ENCODE assay signal across 32 mouse cellular contexts in the genomic region with DNA sequence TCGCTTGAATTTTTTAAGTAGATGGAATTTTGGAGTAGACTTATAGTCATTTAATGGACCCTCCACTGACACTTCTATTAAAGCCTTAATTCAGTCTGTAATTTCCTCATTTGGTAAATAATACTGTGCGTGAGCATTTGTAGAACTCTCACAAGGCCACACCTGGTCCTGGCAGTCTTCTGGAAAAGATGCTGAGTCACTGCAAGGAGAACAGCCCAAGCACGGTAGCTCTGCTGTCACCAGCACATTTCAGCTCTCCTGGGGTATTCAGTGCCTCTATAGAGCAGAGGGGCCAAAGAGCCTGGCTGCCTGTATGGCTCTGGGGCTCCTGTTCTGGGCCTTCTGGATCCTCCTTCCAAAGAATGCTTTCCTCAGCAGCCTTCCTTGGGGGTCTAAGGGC. TPM values are rescaled to one million over a fixed set of nuclear protein-coding genes. Genes with fewer than 3 reads are reported as not detected.
A peak's percentile ranks its signal among the peaks of the same experiment; 100 is the strongest.
DNase-seq lines count a peak whose midpoint lies in the region; ATAC-seq and TF ChIP-seq lines count a peak whose summit lies in the region.
"Had no signal": no experiment of that assay in that cellular context is flagged by ENCODE, and none has a peak within 500 bp of the region (broad histone marks: within the 10 kb centered on the region; RNA-seq: fewer than 3 reads in every experiment).

No protein-coding gene starts in this region.

- TF ChIP-seq POLR2A in CH12.LX (IDR thresholded peaks at IDR 0.05; ENCODE audit: low read depth, low read length): no peak

- H3K27me3 ChIP-seq in CH12.LX (replicated peaks): no peaks in the 10 kb centered on the region
- H3K27me3 ChIP-seq in forebrain, embryonic 11.5 days (ENCODE audit: control insufficient read depth, insufficient read depth, low read length): no peaks in the 10 kb centered on the region
- H3K27me3 ChIP-seq: forebrain, embryonic 13.5 days; heart, embryonic 15.5 days; hindbrain, embryonic 12.5 days; intestine, embryonic 15.5 days; limb, embryonic 13.5 days; lung, embryonic 15.5 days; neural tube, embryonic 12.5 days; Patski had no signal

- DNase-seq in A20 (ENCODE audit: low read depth, low spot score) (peak; percentile 51), CH12.LX (ENCODE audit: extremely low read depth) (peak; percentile 27), R1 (ENCODE audit: low read depth, low spot score) (peak; percentile 36)
- no peak for DNase-seq in thymus, adult 18-20 months
- no peak for DNase-seq in forebrain, embryonic 11.5 days (ENCODE audit: low spot score)
- no peak for DNase-seq in urinary bladder, postnatal 14 days (ENCODE audit: low spot score)
- DNase-seq: adrenal gland, adult 8-10 months; cerebellum, adult 8-10 months; cerebellum, postnatal 25 days; gastrocnemius, postnatal 10 days; heart, postnatal 36 days; kidney, adult 2 months; kidney, postnatal 36 days; lung, postnatal 36 days; right cerebral cortex, adult 18-20 months; spleen, adult 18-20 months had no signal

- in situ Hi-C loops in CH12.LX (cut with MboI; ENCODE audit: low pct_ligation_motif_present, low pct_unique_long_range_greater_than_20kb, low sequenced_read_pairs): no loop called here

- no peak overlapping the region for H3K4me3 ChIP-seq in CH12.LX (replicated peaks in 1 of 3; ENCODE audit: low read depth in 2 of 3, low read length in 2 of 3, poor library complexity in 1 of 3)
- H3K4me3 ChIP-seq in forebrain, embryonic 11.5 days (ENCODE audit: low read depth, low read length): no peak overlapping the region
- H3K4me3 ChIP-seq: forebrain, embryonic 13.5 days; heart, embryonic 10.5 days; heart, embryonic 15.5 days; hindbrain, embryonic 12.5 days; intestine, embryonic 15.5 days; layer of hippocampus, adult 2 months; left cerebral cortex, adult 2 months; limb, embryonic 13.5 days; lung, embryonic 15.5 days; neural tube, embryonic 12.5 days had no signal

- TF ChIP-seq EP300 in CH12.LX (IDR thresholded peaks at IDR 0.05; ENCODE audit: low read length): no peak

- TF ChIP-seq RAD21 in CH12.LX (IDR thresholded peaks at IDR 0.05; ENCODE audit: low read depth, low read length): no peak

- dilution Hi-C loops in CH12.LX (cut with MboI; ENCODE audit: extremely low pct_ligation_motif_present, extremely low pct_unique_long_range_greater_than_20kb, low sequenced_read_pairs): no loop called here

- no peaks in the 10 kb centered on the region for H3K79me2 ChIP-seq in CH12.LX (replicated peaks; ENCODE audit: control insufficient read depth, extremely low read depth, insufficient read depth, poor library complexity, severe bottlenecking)

- H3K27ac ChIP-seq in CH12.LX (ENCODE audit: insufficient read depth, low read depth): no peak overlapping the region
- H3K27ac ChIP-seq in forebrain, embryonic 11.5 days (ENCODE audit: low read depth, low read length): no peak overlapping the region
- H3K27ac ChIP-seq: forebrain, embryonic 13.5 days; heart, embryonic 10.5 days; heart, embryonic 15.5 days; hindbrain, embryonic 12.5 days; hindbrain, postnatal 0 days; intestine, embryonic 15.5 days; layer of hippocampus, adult 2 months; left cerebral cortex, adult 2 months; limb, embryonic 13.5 days; lung, embryonic 15.5 days; neural tube, embryonic 12.5 days had no signal

- H3K9ac ChIP-seq in CH12.LX (ENCODE audit: insufficient read depth, low read depth): no peak overlapping the region
- no peak overlapping the region for H3K9ac ChIP-seq in forebrain, embryonic 11.5 days (ENCODE audit: low read length)
- H3K9ac ChIP-seq: forebrain, embryonic 13.5 days; heart, embryonic 15.5 days; hindbrain, embryonic 12.5 days; intestine, embryonic 15.5 days; limb, embryonic 13.5 days; lung, embryonic 15.5 days; neural tube, embryonic 12.5 days had no signal

- ATAC-seq in megakaryocyte-erythroid progenitor cell, adult 5-6 weeks (replicated peaks; ENCODE audit: low FRiP score, low TSS enrichment, poor library complexity, severe bottlenecking): 0 out of 2 replicates have a peak, but pooled peaks have one; percentile 50
- ATAC-seq in forebrain, embryonic 11.5 days (replicated peaks; ENCODE audit: low FRiP score): no peak
- ATAC-seq: forebrain, embryonic 13.5 days; hindbrain, postnatal 0 days; intestine, embryonic 15.5 days; midbrain, embryonic 16.5 days had no signal

- no peaks in the 10 kb centered on the region for H3K36me3 ChIP-seq in CH12.LX (replicated peaks in 1 of 2; ENCODE audit: control insufficient read depth in 1 of 2, insufficient read depth in 1 of 2, low read length in 1 of 2)
- H3K36me3 ChIP-seq in forebrain, embryonic 11.5 days (ENCODE audit: control insufficient read depth, insufficient read depth, low read length): no peaks in the 10 kb centered on the region
- H3K36me3 ChIP-seq: G1E; heart, embryonic 10.5 days; heart, embryonic 15.5 days; hindbrain, embryonic 12.5 days; intestine, embryonic 15.5 days; limb, embryonic 13.5 days; lung, embryonic 15.5 days; neural tube, embryonic 12.5 days had no signal

- peaks cover 0 to 18% of the 10 kb centered on the region in 2 experiments; a peak in 2 of 4 replicates for H3K4me1 ChIP-seq in CH12.LX (ENCODE audit: control insufficient read depth in 1 of 2, insufficient read depth in 2 of 2)
- no peaks in the 10 kb centered on the region for H3K4me1 ChIP-seq in forebrain, embryonic 11.5 days (replicated peaks; ENCODE audit: control insufficient read depth, insufficient read depth, low read length)
- H3K4me1 ChIP-seq: forebrain, embryonic 13.5 days; heart, embryonic 15.5 days; hindbrain, embryonic 12.5 days; intestine, embryonic 15.5 days; limb, embryonic 13.5 days; lung, embryonic 15.5 days; neural tube, embryonic 12.5 days had no signal

- TF ChIP-seq CTCF in CH12.LX (conservative IDR thresholded peaks at IDR 0.05 in 1 of 2, IDR thresholded peaks at IDR 0.05 in 1 of 2; ENCODE audit: low read depth in 2 of 2, low read length in 2 of 2): no peak

- WGBS in forebrain, embryonic 11.5 days: 73% methylated on average over 3 of the region's 3 CpGs

- H3K9me3 ChIP-seq in CH12.LX (replicated peaks; ENCODE audit: low read length): no peaks in the 10 kb centered on the region
- H3K9me3 ChIP-seq in forebrain, embryonic 11.5 days (ENCODE audit: control insufficient read depth, low read length): no peaks in the 10 kb centered on the region
- H3K9me3 ChIP-seq: forebrain, embryonic 13.5 days; G1E; heart, embryonic 10.5 days; heart, embryonic 15.5 days; hindbrain, embryonic 12.5 days; intestine, embryonic 15.5 days; limb, embryonic 13.5 days; lung, embryonic 15.5 days; neural tube, embryonic 12.5 days had no signal

- H3K4me2 ChIP-seq in CH12.LX (ENCODE audit: insufficient read depth, low read depth, poor library complexity, severe bottlenecking): no peak overlapping the region
- no peak overlapping the region for H3K4me2 ChIP-seq in forebrain, embryonic 11.5 days (ENCODE audit: low read depth, low read length, severe bottlenecking)
- H3K4me2 ChIP-seq: forebrain, embryonic 13.5 days; heart, embryonic 15.5 days; hindbrain, embryonic 12.5 days; intestine, embryonic 15.5 days; limb, embryonic 13.5 days; liver, embryonic 11.5 days; lung, embryonic 15.5 days; neural tube, embryonic 12.5 days had no signal

TF ChIP-seq in CH12.LX, 34 proteins besides CTCF, POLR2A, EP300 and RAD21:
- TF ChIP-seq BHLHE40 (IDR thresholded peaks at IDR 0.05; ENCODE audit: low read depth, low read length): no peak
TF ChIP-seq in CH12.LX: peak in this region for 0.

RNA-seq across cellular contexts. Expression of gene Tspan5, which starts 11.2 kb away (rescaled TPM):
- total RNA-seq in CH12.LX (2012; rRNA removed): 17.2 and 19.1 TPM in 2 replicates
- 25.9 and 26.4 TPM in 2 replicates for total RNA-seq in CH12.LX (2014; rRNA removed)
- polyA plus RNA-seq in CH12.LX (2012; ENCODE audit: insufficient read length, low read depth): 37.5 and 43.1 TPM in 2 replicates
- total RNA-seq in megakaryocyte-erythroid progenitor cell, adult 5-6 weeks (2014; fragmentation: Nextera tagmentation): 1.8 and 3.5 TPM in 2 replicates
- total RNA-seq in megakaryocyte-erythroid progenitor cell, adult 5-6 weeks (2017): 3.4 and 7.5 TPM in 2 replicates
- 43.4 and 48.5 TPM in 2 replicates for polyA plus RNA-seq in forebrain, embryonic 11.5 days (2014; fragmentation: Nextera tagmentation; extraction: Ambion mirVana)
- polyA plus RNA-seq: G1E had no signal

Comparison
In these comparisons a context has a peak if more than half of its experiments do, and no peak if none do; other contexts are left out.
1. DNase-seq: peak in A20 (single experiment), CH12.LX (single experiment) and R1 (single experiment); none in thymus, adult 18-20 months (0 of 2), forebrain, embryonic 11.5 days (single experiment) and urinary bladder, postnatal 14 days (single experiment).